Mouse (Mus musculus) brain, embryonic 14.5 days (tissue): Measurements from ENCODE around the gene Tldc2.
A peak's percentile ranks its signal among the peaks of the same experiment; 100 is the strongest.

Experiments used
- CTCF ChIP-seq: fragments of 200-500 bp; IDR thresholded peaks from 2 replicates; pipeline ENCODE4 v1.5.1; 2012; ENCODE audit warnings: inconsistent platforms, mild to moderate bottlenecking, moderate library complexity, borderline replicate concordance; ENCODE audit not compliant: insufficient read depth, insufficient read length; ENCODE audit errors: extremely low read depth
- POLR2A ChIP-seq: fragments of 200-500 bp; IDR thresholded peaks from 2 replicates; pipeline ENCODE4 v1.6.1; 2012; ENCODE audit warnings: mild to moderate bottlenecking, inconsistent platforms, borderline replicate concordance; ENCODE audit not compliant: poor library complexity, insufficient read depth, insufficient read length, severe bottlenecking; ENCODE audit errors: extremely low read depth

DNA sequence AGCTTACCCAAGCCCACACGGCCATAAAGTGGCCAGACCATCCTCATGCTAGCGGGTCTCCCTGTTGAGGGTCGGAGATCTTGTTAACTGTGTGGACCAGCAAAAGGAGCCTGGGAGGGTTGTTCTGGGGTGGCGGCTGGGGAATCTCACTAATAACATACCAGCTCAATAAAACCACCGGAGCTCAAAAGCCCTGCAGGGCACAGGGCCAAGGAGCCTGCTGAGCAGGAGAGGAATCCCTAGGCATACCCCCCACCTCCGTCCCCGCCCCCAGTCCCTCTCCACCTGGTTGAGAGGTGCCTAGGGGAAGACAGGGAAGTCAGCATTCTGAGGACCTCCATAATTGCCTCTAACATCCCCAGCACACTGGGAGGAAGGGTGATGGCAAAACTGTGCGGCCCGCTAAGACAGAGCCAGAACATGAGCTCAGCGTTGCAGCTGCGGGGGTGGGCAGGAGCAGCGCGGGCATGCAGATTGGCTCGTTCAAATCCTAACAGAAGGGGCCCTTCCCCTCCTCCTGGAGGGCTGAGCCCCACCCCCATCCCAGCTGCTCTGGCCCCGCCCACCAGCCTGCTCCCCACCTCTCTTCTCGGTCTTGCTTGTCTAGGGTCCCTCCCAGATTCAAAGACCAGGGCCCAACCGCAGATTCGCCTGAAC is 28.4 kb upstream of the Tldc2 start:
- TF ChIP-seq CTCF = no peak
- peak; percentile 10; the same call in 1 of the 2 replicates for TF ChIP-seq POLR2A
